Mouse (Mus musculus) liver, embryonic 11.5 days (tissue): ENCODE results near the gene Hfe. TPM values are rescaled to one million over a fixed set of nuclear protein-coding genes. Genes with fewer than 3 reads are reported as not detected.
"Not testable (repeated sequence)": the region's sequence is repeated elsewhere in the genome, so short reads cannot be mapped to it uniquely, and the experiment has no call there.

Source experiments
- ATAC-seq: fragments of 200-750 bp; cut with Nextera tagmentation; replicated peaks from 2 replicates; pipeline ENCODE4 v1.8.0; 2017; ENCODE audit warnings: moderate number of reproducible peaks, mild to moderate bottlenecking, moderate TSS enrichment, moderate library complexity; ENCODE audit not compliant: low FRiP score
- DNase-seq: peaks from one replicate; pipeline ENCODE4 v3.0.0-alpha.2; 2017; ENCODE audit warnings: low spot score
- H3K27ac ChIP-seq: fragments of 300-500 bp; sonication (generic); 2 replicates; pipeline ENCODE4 v1.5.1; 2014; ENCODE audit warnings: mild to moderate bottlenecking, low read depth, low read length, control low read depth
- H3K27me3 ChIP-seq: fragments of 300-500 bp; sonication (generic); replicated peaks from 2 replicates; pipeline ENCODE4 v1.6.1; 2014; ENCODE audit warnings: low read length, mixed read lengths; ENCODE audit not compliant: control insufficient read depth, insufficient read depth
- H3K36me3 ChIP-seq: fragments of 300-500 bp; sonication (generic); 2 replicates; pipeline ENCODE4 v1.6.1; 2014; ENCODE audit warnings: mild to moderate bottlenecking, low read length, moderate library complexity, mixed read lengths; ENCODE audit not compliant: control insufficient read depth, insufficient read depth
- H3K4me1 ChIP-seq: fragments of 300-500 bp; sonication (generic); replicated peaks from 2 replicates; pipeline ENCODE4 v1.6.1; 2014; ENCODE audit warnings: low read length, mixed read lengths; ENCODE audit not compliant: control insufficient read depth, insufficient read depth
- H3K4me2 ChIP-seq: fragments of 300-500 bp; sonication (generic); 2 replicates; pipeline ENCODE4 v1.6.1; 2014; ENCODE audit warnings: mild to moderate bottlenecking, control low read depth, moderate library complexity
- H3K4me3 ChIP-seq: fragments of 300-500 bp; sonication (generic); 2 replicates; pipeline ENCODE4 v1.5.1; 2014; ENCODE audit warnings: low read depth, low read length, control low read depth
- H3K9ac ChIP-seq: fragments of 300-500 bp; sonication (generic); 2 replicates; pipeline ENCODE4 v1.6.1; 2014; ENCODE audit warnings: low read depth, low read length, control low read depth
- H3K9me3 ChIP-seq: fragments of 300-500 bp; sonication (generic); 2 replicates; pipeline ENCODE4 v1.6.1; 2016; ENCODE audit warnings: low read length, inconsistent platforms, mixed read lengths; ENCODE audit not compliant: control insufficient read depth
- WGBS: fragments of 180-500 bp; shearing (Covaris S2); extraction: QIAGEN DNeasy Blood & Tissue Kit; methylation state at CpG from one replicate; pipeline ENCODE4 v1.1.7; 2014; 5-methylcytosine and 5-hydroxymethylcytosine counted together
- polyA plus RNA-seq: library from polyadenylated mRNA; unstranded; fragments of >200 nt; fragmentation: Nextera tagmentation; extraction: Ambion mirVana; gene quantifications from 2 replicates; pipeline ENCODE4 v1.2.1, GENCODE M21; 2014

The Hfe gene
- polyA plus RNA-seq, 1 experiment from 2014 or later = 6.1 TPM

- DNase-seq (no peak), ATAC-seq (no peak)
- Histone ChIP-seq H3K4me2 (no peak overlapping the region), H3K9me3 (no peaks in the 10 kb centered on the region), H3K36me3 (no peaks in the 10 kb centered on the region), H3K27me3 (no peaks in the 10 kb centered on the region), H3K4me3 (no peak overlapping the region), H3K4me1 (peaks cover 17% of the 10 kb centered on the region), H3K27ac (no peak overlapping the region), H3K9ac (no peak overlapping the region)
- WGBS = 89% methylated on average over 5 of the region's 5 CpGs
Observed at GRCm38 (mm10) chr13:23729706-23730105, 19.1 kb upstream of the Hfe start.

GRCm38 (mm10) chr13:23729192-23729525, 18.5 kb upstream of the Hfe start:
- H3K4me1 ChIP-seq = peaks cover 22% of the 10 kb centered on the region
- no peak overlapping the region for H3K9ac ChIP-seq
- no peak overlapping the region for H3K27ac ChIP-seq
- H3K4me2 ChIP-seq = no peak overlapping the region
- H3K27me3 ChIP-seq = no peaks in the 10 kb centered on the region
- DNase-seq (no peak), ATAC-seq (no peak)
- no peak overlapping the region for H3K4me3 ChIP-seq
- no peaks in the 10 kb centered on the region for H3K9me3 ChIP-seq
- 71% methylated on average over 9 of the region's 9 CpGs for WGBS
- H3K36me3 ChIP-seq = no peaks in the 10 kb centered on the region

- Histone ChIP-seq H3K4me2 (peak overlapping the region; percentile 33; the same call in 1 of the 2 replicates), H3K4me3 (no peak overlapping the region), H3K9ac (no peak overlapping the region; the same call in 1 of the 2 replicates), H3K27ac (no peak overlapping the region), H3K9me3 (no peaks in the 10 kb centered on the region), H3K27me3 (no peaks in the 10 kb centered on the region), H3K4me1 (peaks cover 27% of the 10 kb centered on the region), H3K36me3 (no peaks in the 10 kb centered on the region)
- WGBS = 56% methylated on average over 18 of the region's 18 CpGs
- no peak for ATAC-seq
- no peak for DNase-seq
Observed at GRCm38 (mm10) chr13:23728472-23729191, 18.0 kb upstream of the Hfe start.

GRCm38 (mm10) chr13:23725213-23725612, 14.6 kb upstream of the Hfe start:
- H3K27me3 ChIP-seq = no peaks in the 10 kb centered on the region
- no peak overlapping the region for H3K9ac ChIP-seq
- 38% methylated on average over 1 of the region's 1 CpGs for WGBS
- H3K4me1 ChIP-seq = peaks cover 24% of the 10 kb centered on the region
- no peak overlapping the region for H3K4me3 ChIP-seq
- DNase-seq (peak; percentile 26), ATAC-seq (no peak)
- no peaks in the 10 kb centered on the region for H3K9me3 ChIP-seq
- no peak overlapping the region for H3K4me2 ChIP-seq
- H3K27ac ChIP-seq = no peak overlapping the region
- H3K36me3 ChIP-seq = no peaks in the 10 kb centered on the region

GRCm38 (mm10) chr13:23724239-23724638, 13.6 kb upstream of the Hfe start:
- no peaks in the 10 kb centered on the region for H3K36me3 ChIP-seq
- ATAC-seq (peak; percentile 71; the same call in 1 of the 2 replicates), DNase-seq (no peak)
- no peaks in the 10 kb centered on the region for H3K27me3 ChIP-seq
- no peak overlapping the region for H3K9ac ChIP-seq
- H3K9me3 ChIP-seq = no peaks in the 10 kb centered on the region
- no peak overlapping the region for H3K4me3 ChIP-seq
- WGBS = 58% methylated on average over 4 of the region's 4 CpGs
- no peak overlapping the region; the same call in none of the 2 replicates for H3K27ac ChIP-seq
- H3K4me1 ChIP-seq = peaks cover 24% of the 10 kb centered on the region
- H3K4me2 ChIP-seq = no peak overlapping the region

- DNase-seq = not testable (repeated sequence)
Observed at GRCm38 (mm10) chr13:23717593-23718245, 7.1 kb upstream of the Hfe start.

GRCm38 (mm10) chr13:23717176-23717575, 6.5 kb upstream of the Hfe start:
- WGBS = 50% methylated on average over 11 of the region's 11 CpGs
- ATAC-seq (no peak), DNase-seq (no peak)
- Histone ChIP-seq H3K27ac (no peak overlapping the region), H3K4me1 (0 out of 2 replicates have a peak, but pooled peaks cover 4% of the 10 kb centered on the region), H3K27me3 (no peaks in the 10 kb centered on the region), H3K4me3 (no peak overlapping the region), H3K9ac (no peak overlapping the region), H3K9me3 (no peaks in the 10 kb centered on the region), H3K4me2 (no peak overlapping the region), H3K36me3 (no peaks in the 10 kb centered on the region)

More at GRCm38 (mm10) chr13:23717593-23718245, 7.1 kb upstream of the Hfe start:
- not testable (repeated sequence) for H3K4me3 ChIP-seq, H3K4me1 ChIP-seq, H3K9ac ChIP-seq, H3K27me3 ChIP-seq, H3K9me3 ChIP-seq, H3K4me2 ChIP-seq, H3K27ac ChIP-seq, H3K36me3 ChIP-seq, ATAC-seq
- 8% methylated on average over 2 of the region's 2 CpGs for WGBS

GRCm38 (mm10) chr13:23716261-23717042, 5.8 kb upstream of the Hfe start:
- H3K4me3 ChIP-seq = no peak overlapping the region
- no peaks in the 10 kb centered on the region for H3K27me3 ChIP-seq
- H3K9me3 ChIP-seq = no peaks in the 10 kb centered on the region
- no peak for DNase-seq
- H3K4me1 ChIP-seq = 0 out of 2 replicates have a peak, but pooled peaks cover 4% of the 10 kb centered on the region
- WGBS = 43% methylated on average over 5 of the region's 5 CpGs
- no peak overlapping the region for H3K4me2 ChIP-seq
- H3K27ac ChIP-seq = no peak overlapping the region
- H3K36me3 ChIP-seq = no peaks in the 10 kb centered on the region
- no peak overlapping the region for H3K9ac ChIP-seq
- ATAC-seq = no peak
